Mouse (Mus musculus): ENCODE results near the gene Thumpd3.

Gene Thumpd3

DNA sequence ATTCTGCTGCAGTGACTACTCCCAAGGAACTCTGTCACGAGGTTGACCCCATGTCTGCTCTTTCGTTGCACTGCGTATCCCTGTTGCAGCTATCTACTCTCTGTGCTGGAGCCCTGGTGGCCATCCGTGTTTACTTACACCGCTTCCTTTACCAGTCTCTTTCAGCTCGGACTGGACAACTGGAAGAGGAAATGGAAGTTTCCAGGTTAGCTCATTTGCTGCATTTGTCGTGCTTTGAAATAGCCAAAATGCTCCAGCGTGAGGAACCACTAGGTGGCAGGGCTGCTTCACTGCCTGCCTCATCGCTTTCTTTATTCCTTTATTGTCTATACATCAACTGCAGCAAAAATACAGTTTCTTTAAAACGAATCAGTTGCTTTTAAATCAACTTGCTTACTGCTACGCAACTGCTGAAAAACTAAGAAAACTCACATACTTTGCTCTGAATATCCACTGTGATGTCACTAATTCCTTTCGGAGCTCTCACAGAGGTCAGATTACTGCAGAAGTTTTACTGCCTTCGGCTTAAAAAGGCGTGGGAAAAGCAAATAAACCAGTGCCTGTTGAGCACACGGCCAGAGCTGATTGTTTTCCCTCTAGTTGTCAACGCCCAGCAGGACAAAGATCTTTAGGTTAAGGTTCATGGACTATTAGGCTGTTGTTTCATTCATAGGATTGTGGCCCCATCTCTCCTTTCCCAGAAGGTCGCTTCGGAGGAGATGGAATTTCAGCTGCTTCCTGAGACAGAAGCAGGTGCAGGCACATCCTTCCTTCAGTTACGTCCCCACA, 7.9 kb upstream of the Thumpd3 start:
- DNase-seq = peak; percentile 82

DNA sequence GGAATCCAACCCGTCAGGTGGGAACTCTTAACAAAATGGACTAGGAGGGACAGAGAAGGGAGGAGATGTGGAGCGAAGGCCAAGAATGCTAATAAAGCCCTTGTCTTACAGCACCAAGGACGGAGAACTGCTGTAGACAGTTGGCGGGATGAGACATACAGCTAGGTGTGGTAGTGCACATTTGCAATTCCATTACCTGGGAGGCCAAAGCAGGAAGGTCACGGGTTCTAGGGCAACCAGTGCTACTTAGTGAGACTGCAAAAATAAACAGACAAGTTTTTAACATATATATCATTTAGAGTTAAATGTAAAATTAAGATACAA, 7.3 kb upstream of the Thumpd3 start:
- no peak for DNase-seq

DNA sequence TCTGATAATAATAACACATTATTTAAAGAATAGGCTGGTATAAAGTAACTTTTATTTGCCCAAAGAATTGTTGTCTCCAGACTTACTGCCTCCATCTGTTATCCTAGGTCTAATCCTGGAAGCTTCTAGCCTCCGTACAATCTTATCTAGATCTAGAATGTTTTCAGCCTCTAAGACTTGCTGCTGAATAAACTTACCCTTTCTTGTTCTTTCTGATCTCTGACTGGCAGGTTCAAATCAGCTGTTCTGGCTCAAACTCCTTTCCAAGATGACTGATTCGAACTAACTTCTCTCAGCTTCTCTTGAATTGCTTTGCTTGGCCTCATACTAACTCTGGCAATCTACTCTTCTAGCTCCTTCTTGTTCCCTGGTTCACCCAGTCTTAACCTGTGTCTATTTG, 5.7 kb upstream of the Thumpd3 start:
- DNase-seq = no peak

GRCm38 (mm10) chr6:113041215-113041990, 4.6 kb upstream of the Thumpd3 start:
- no peak for DNase-seq

DNA sequence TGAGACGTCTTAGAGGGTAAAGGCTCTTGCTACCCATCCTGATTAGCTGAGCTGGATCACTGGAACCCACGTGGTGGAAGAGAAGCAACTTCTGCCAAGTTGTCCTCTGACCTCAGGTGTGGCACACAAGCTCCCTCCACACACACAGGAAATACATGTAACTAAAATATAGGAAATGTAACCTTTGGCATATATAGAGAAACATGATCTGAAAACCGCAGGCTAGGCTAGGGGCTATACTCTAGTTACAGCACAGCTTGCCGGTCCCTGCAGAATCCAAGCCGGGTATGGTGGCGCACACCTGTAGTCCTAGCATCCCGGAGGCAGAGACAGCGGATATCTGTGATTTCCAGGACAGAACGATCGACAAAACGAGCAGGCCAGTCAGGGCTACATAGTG, 450 bp upstream of the Thumpd3 start:
- DNase-seq = no peak

- DNase-seq = no peak
These were observed 1.2 kb downstream of the Thumpd3 start for GRCm38 (mm10) chr6:113047016-113047746.

DNA sequence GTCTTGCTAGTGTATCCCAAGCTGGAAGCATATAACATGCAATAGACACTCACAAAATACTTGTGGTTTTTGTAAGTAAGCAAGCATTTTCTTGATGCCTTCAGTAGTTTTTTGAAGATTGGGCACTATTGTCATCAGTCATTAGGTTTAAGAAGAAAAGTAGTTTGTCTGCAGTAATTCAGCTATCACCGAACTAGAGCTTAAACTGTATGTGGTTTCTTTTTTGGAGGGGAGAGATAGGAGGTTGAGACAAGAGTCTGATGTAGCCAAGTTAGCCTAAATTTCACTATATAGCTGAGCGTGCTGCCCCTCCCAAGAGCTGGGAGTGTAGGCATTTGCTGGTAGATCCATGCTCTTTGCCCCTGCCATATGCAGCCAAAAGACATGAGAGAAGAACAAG, 2.3 kb downstream of the Thumpd3 start:
- no peak for DNase-seq

- no peak for DNase-seq
These were observed 3.1 kb downstream of the Thumpd3 start for GRCm38 (mm10) chr6:113049159-113049558.

GRCm38 (mm10) chr6:113052972-113053371, 6.9 kb downstream of the Thumpd3 start:
- DNase-seq = no peak

- DNase-seq = no peak
These were observed 8.6 kb downstream of the Thumpd3 start for GRCm38 (mm10) chr6:113054552-113055107.

DNA sequence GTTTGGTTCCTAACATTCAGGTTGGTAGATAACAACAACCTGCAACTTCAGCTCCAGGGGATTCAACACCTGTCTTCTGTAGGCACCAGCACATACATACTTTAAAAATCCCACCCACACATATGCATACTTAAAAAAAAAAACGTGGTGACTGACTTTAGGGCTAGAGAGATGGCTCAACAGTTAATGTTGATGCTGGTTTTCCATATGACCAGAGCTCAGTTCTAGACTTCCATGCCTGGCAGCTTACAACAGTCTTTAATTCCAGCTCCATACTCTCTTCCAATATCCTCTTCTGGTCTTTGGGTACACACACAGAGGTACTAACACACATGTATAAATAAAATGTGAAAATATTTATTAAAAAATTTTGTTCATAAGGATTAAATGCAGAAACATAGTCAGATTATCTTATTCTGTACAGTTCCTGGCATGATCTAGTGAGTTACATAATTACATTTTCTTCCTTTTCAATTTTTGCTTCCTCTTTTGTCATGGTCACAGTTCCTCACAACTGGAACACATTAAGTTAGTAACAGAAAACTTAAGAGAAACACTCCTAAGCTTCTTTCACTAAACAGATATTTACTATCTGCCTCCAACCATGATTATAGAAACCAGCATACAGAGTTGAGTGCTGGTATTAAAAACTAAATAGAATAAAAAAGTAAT, 15.0 kb downstream of the Thumpd3 start:
- DNase-seq = no peak

GRCm38 (mm10) chr6:113062253-113062652, 16.2 kb downstream of the Thumpd3 start:
- DNase-seq = peak; percentile 74

DNA sequence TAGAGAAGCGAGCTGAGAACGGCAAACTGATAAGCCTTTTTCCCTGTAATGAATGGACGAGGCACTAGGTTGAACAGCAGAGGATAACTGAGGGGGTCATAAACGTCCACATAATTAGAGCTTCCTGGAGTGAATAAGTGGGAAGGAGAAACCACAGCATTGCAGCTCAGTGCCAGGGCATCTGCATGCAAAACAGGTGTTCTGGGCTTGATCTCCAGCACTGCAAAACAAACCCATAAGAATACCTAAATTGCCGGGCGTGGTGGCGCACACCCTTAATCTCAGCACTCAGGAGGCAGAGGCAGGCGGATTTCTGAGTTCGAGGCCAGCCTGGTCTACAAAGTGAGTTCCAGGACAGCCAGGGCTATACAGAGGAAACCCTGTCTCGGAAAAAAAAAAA, 17.3 kb downstream of the Thumpd3 start:
- no peak for DNase-seq

- no peak for DNase-seq
These were observed 19.2 kb downstream of the Thumpd3 start for GRCm38 (mm10) chr6:113065186-113065585.

GRCm38 (mm10) chr6:113069154-113069553, 23.1 kb downstream of the Thumpd3 start:
- no peak for DNase-seq

GRCm38 (mm10) chr6:113075261-113075660, 29.2 kb downstream of the Thumpd3 start:
- DNase-seq = no peak

DNA sequence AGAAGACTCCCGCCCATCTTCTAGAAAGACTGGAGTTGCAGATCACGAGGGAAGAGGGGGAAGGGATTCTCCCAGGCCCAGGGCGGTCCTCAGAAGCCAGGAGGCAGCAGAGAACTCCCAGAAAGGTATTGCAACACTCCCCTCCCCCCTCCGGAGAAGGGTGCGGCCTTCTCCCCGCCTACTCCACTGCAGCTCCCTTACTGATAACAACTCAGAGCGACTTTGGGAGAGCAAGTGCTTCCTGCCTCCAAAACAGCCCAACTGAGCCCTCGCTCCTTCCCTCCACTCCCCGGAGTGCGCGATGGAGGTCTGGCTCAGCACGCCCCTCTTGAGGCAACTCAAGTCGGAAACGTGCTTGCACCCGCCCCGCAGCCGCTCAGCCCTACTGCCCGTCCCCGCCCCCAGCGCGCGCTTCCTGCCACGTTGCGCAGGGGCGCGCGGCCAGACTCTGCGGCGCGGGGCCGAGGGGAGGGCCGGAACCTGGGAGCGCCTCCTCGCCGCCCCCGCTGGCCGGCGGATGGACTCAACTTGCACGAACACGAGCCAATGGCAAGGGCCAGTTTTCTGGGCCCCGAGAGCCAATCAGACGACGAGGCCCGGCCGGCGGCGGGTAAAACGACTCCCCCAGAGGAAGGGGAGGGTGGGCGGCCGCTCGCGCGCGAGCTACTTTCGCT, 30.1 kb downstream of the Thumpd3 start:
- peak; percentile 98 for DNase-seq

- peak; percentile 99 for DNase-seq
These were observed 30.9 kb downstream of the Thumpd3 start, which contains the start of gene Setd5 for GRCm38 (mm10) chr6:113076686-113077516. TSS of gene Setd5 (plus strand) at chr6:113077365.

GRCm38 (mm10) chr6:113077569-113078030, 31.6 kb downstream of the Thumpd3 start:
- no peak for DNase-seq

DNA sequence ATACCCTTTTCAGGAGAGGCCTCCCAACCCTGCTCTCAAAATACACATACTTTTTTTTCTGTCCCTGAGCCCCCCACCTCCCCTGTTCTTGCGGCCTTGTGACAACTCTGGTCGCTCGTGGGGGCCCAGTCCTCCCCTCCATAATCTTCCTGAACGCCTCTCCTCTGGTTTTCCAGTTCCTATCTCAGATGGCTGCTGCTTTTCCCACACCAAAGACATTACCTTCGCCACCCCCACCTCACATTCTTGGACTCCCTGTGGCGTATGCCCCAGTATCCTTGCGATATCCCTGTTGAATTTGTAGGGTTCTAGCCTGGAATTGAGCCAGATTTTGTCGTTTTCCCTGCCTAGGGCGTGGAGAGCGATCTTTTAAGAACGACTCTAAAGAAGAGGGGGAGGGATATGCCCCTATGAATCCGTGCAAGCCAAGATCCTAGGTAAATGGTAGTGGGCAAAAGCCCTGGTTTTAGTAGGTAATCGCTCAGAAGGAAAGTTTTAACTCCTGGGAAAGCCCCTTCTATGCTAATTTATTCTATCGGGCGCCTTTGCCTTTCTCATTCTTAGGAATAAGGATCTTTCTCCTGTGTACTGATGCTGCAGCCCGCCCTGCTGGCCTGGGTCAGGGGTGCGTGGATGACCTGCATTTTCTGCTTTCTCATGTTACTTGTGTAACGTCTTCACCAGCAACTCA, 32.2 kb downstream of the Thumpd3 start:
- peak; percentile 36 for DNase-seq

Data from kidney, postnatal 14 days (tissue).